Mouse (Mus musculus) MEL (cell line): ENCODE data around the gene Rnf213. TPM values are rescaled to one million over a fixed set of nuclear protein-coding genes. Genes with fewer than 3 reads are reported as not detected.
A peak's percentile ranks its signal among the peaks of the same experiment; 100 is the strongest.

ENCODE experiments used
- DNase-seq: peaks from one replicate; pipeline ENCODE4 v3.0.0; 2011; ENCODE audit warnings: low read depth, low spot score
- H3K27ac ChIP-seq: 2 replicates; pipeline ENCODE4 v1.5.1; 2012; ENCODE audit warnings: low read depth, mild to moderate bottlenecking, control low read depth, low read length, moderate library complexity; ENCODE audit not compliant: control insufficient read depth
- H3K27me3 ChIP-seq, 2 experiments: fragments of 150-350 bp in 1 of 2; sonication (generic) in 1 of 2; 2 replicates each; pipeline ENCODE4 v1.6.1; 2012; ENCODE audit warnings: low read length in 2 of 2, mild to moderate bottlenecking in 2 of 2, improper control_type of control experiment in 1 of 2, moderate library complexity in 1 of 2; ENCODE audit not compliant: insufficient read depth in 2 of 2, control insufficient read depth in 1 of 2
- H3K36me3 ChIP-seq, 2 experiments: 2 replicates each; pipeline ENCODE4 v1.6.1; 2012 to 2014; ENCODE audit warnings: low read length in 2 of 2, improper control_type of control experiment in 1 of 2, inconsistent platforms in 1 of 2, mild to moderate bottlenecking in 1 of 2; ENCODE audit not compliant: insufficient read depth in 2 of 2, control insufficient read depth in 1 of 2
- H3K4me1 ChIP-seq, 2 experiments: fragments of 150-350 bp in 1 of 2; sonication (generic) in 1 of 2; 2 replicates each; pipeline ENCODE4 v1.6.1; 2012; ENCODE audit warnings: low read length in 2 of 2, improper control_type of control experiment in 1 of 2, mild to moderate bottlenecking in 1 of 2; ENCODE audit not compliant: insufficient read depth in 2 of 2, control insufficient read depth in 1 of 2
- H3K4me3 ChIP-seq, 2 experiments: fragments of 150-350 bp in 1 of 2; sonication (generic) in 1 of 2; 2 replicates each; pipeline ENCODE4 v1.5.1; 2012; ENCODE audit warnings: low read depth in 2 of 2, low read length in 2 of 2, mild to moderate bottlenecking in 2 of 2, moderate library complexity in 2 of 2, control low read depth in 1 of 2, improper control_type of control experiment in 1 of 2; ENCODE audit not compliant: control insufficient read depth in 1 of 2, insufficient read depth in 1 of 2
- H3K79me2 ChIP-seq: 2 replicates; pipeline ENCODE4 v1.6.1; 2012; ENCODE audit warnings: mild to moderate bottlenecking, low read length, moderate library complexity; ENCODE audit not compliant: control insufficient read depth, poor library complexity, insufficient read depth
- H3K9ac ChIP-seq: 2 replicates; pipeline ENCODE4 v1.6.1; 2012; ENCODE audit warnings: low read depth, mild to moderate bottlenecking, control low read depth, low read length, moderate library complexity; ENCODE audit not compliant: control insufficient read depth, poor library complexity, severe bottlenecking
- H3K9me3 ChIP-seq: fragments of 150-350 bp; sonication (generic); replicated peaks from 2 replicates; pipeline ENCODE4 v1.6.1; 2012; ENCODE audit warnings: mild to moderate bottlenecking, low read length, improper control_type of control experiment, moderate library complexity; ENCODE audit not compliant: insufficient read depth
- CHD2 ChIP-seq: IDR thresholded peaks from 2 replicates; pipeline ENCODE4 v1.6.1; 2011; ENCODE audit warnings: low read length, improper control_type of control experiment
- CTCF ChIP-seq, 3 experiments: IDR thresholded peaks in 2 of 3; conservative IDR thresholded peaks in 1 of 3; 2 replicates each; pipeline ENCODE4 v1.5.1; 2011 to 2012; ENCODE audit warnings: low read length in 3 of 3, low read depth in 2 of 3, mild to moderate bottlenecking in 2 of 3, improper control_type of control experiment in 1 of 3, inconsistent platforms in 1 of 3, mixed read lengths in 1 of 3, moderate library complexity in 1 of 3; ENCODE audit not compliant: control insufficient read depth in 1 of 3, insufficient read depth in 1 of 3, poor library complexity in 1 of 3, severe bottlenecking in 1 of 3
- E2F4 ChIP-seq: IDR thresholded peaks from 2 replicates; pipeline ENCODE4 v1.6.1; 2011; ENCODE audit warnings: low read depth, low read length, improper control_type of control experiment, borderline replicate concordance
- ELF1 ChIP-seq: IDR thresholded peaks from 2 replicates; pipeline ENCODE4 v1.6.1; 2014; ENCODE audit warnings: low read depth, mild to moderate bottlenecking, inconsistent platforms, low read length, improper control_type of control experiment, moderate library complexity
- EP300 ChIP-seq, 2 experiments: IDR thresholded peaks; 2 replicates each; pipeline ENCODE4 v1.6.1; 2011; ENCODE audit warnings: improper control_type of control experiment in 2 of 2, low read length in 2 of 2, low read depth in 1 of 2, mild to moderate bottlenecking in 1 of 2
- GABPA ChIP-seq: IDR thresholded peaks from 2 replicates; pipeline ENCODE4 v1.6.1; 2012; ENCODE audit warnings: low read depth, mild to moderate bottlenecking, inconsistent platforms, low read length, improper control_type of control experiment, moderate library complexity
- GATA1 ChIP-seq: IDR thresholded peaks from 2 replicates; pipeline ENCODE4 v1.6.1; 2011; ENCODE audit warnings: low read depth, low read length, improper control_type of control experiment
- HCFC1 ChIP-seq: IDR thresholded peaks from 2 replicates; pipeline ENCODE4 v1.6.1; 2012; ENCODE audit warnings: low read depth, mild to moderate bottlenecking, inconsistent platforms, low read length, improper control_type of control experiment, moderate library complexity
- KAT2A ChIP-seq: conservative IDR thresholded peaks from 2 replicates; pipeline ENCODE4 v1.6.1; 2012; ENCODE audit warnings: low read depth, low read length, improper control_type of control experiment, inconsistent platforms
- MEF2A ChIP-seq: IDR thresholded peaks from 2 replicates; pipeline ENCODE4 v1.6.1; 2014; ENCODE audit warnings: low read depth, mild to moderate bottlenecking, inconsistent platforms, low read length, improper control_type of control experiment; ENCODE audit not compliant: poor library complexity, insufficient replicate concordance, severe bottlenecking; ENCODE audit errors: extremely low read depth
- MXI1 ChIP-seq: IDR thresholded peaks from 2 replicates; pipeline ENCODE4 v1.6.1; 2011; ENCODE audit warnings: mild to moderate bottlenecking, low read depth, low read length, improper control_type of control experiment
- MYC ChIP-seq: IDR thresholded peaks from 2 replicates; pipeline ENCODE4 v1.6.1; 2011; ENCODE audit warnings: low read depth, mild to moderate bottlenecking, low read length, improper control_type of control experiment, moderate library complexity
- NELFE ChIP-seq: IDR thresholded peaks from 2 replicates; pipeline ENCODE4 v1.6.1; 2011; ENCODE audit warnings: low read depth, low read length, improper control_type of control experiment
- NRF1 ChIP-seq: IDR thresholded peaks from 2 replicates; pipeline ENCODE4 v1.6.1; 2014; ENCODE audit warnings: low read depth, mild to moderate bottlenecking, inconsistent platforms, low read length, improper control_type of control experiment, moderate library complexity; ENCODE audit not compliant: poor library complexity, insufficient read depth, severe bottlenecking
- POLR2A ChIP-seq, 2 experiments: IDR thresholded peaks; 2 replicates each; pipeline ENCODE4 v1.6.1; 2011 to 2012; ENCODE audit warnings: low read length in 2 of 2, mild to moderate bottlenecking in 2 of 2, control low read depth in 1 of 2, improper control_type of control experiment in 1 of 2, low read depth in 1 of 2, moderate library complexity in 1 of 2; ENCODE audit not compliant: control insufficient read depth in 1 of 2, insufficient read depth in 1 of 2, poor library complexity in 1 of 2
- POLR2AphosphoS2 ChIP-seq: IDR thresholded peaks from 2 replicates; pipeline ENCODE4 v1.6.1; 2011; ENCODE audit warnings: low read length, improper control_type of control experiment
- POLR2AphosphoS5 ChIP-seq: IDR thresholded peaks from 2 replicates; pipeline ENCODE4 v1.6.1; 2012; ENCODE audit warnings: low read depth, borderline replicate concordance, mild to moderate bottlenecking, inconsistent platforms, low read length, moderate library complexity, mixed read lengths
- RAD21 ChIP-seq: IDR thresholded peaks from 2 replicates; pipeline ENCODE4 v1.6.1; 2011; ENCODE audit warnings: mild to moderate bottlenecking, low read depth, low read length, improper control_type of control experiment
- SIN3A ChIP-seq: IDR thresholded peaks from 2 replicates; pipeline ENCODE4 v1.6.1; 2012; ENCODE audit warnings: low read length, improper control_type of control experiment, inconsistent platforms
- TBP ChIP-seq: IDR thresholded peaks from 2 replicates; pipeline ENCODE4 v1.8.0; 2011; ENCODE audit warnings: low read depth, low read length, improper control_type of control experiment
- UBTF ChIP-seq: IDR thresholded peaks from 2 replicates; pipeline ENCODE4 v1.6.1; 2012; ENCODE audit warnings: low read depth, mild to moderate bottlenecking, inconsistent platforms, low read length, improper control_type of control experiment, moderate library complexity, borderline replicate concordance; ENCODE audit not compliant: insufficient read depth
- USF1 ChIP-seq: IDR thresholded peaks from 2 replicates; pipeline ENCODE4 v1.6.1; 2014; ENCODE audit warnings: low read depth, mild to moderate bottlenecking, inconsistent platforms, low read length, improper control_type of control experiment, moderate library complexity
- USF2 ChIP-seq, 2 experiments: IDR thresholded peaks; 2 replicates each; pipeline ENCODE4 v1.6.1; 2011 to 2012; ENCODE audit warnings: improper control_type of control experiment in 2 of 2, low read length in 2 of 2, borderline replicate concordance in 1 of 2, inconsistent platforms in 1 of 2, low read depth in 1 of 2, mild to moderate bottlenecking in 1 of 2; ENCODE audit not compliant: insufficient read depth in 1 of 2
- ZNF384 ChIP-seq: IDR thresholded peaks from 2 replicates; pipeline ENCODE4 v1.6.1; 2012; ENCODE audit warnings: low read depth, mild to moderate bottlenecking, inconsistent platforms, low read length, improper control_type of control experiment
- polyA plus RNA-seq, 2 experiments: library from polyadenylated mRNA; stranded (reverse) in 1 of 2; unstranded in 1 of 2; fragments of >175 nt in 1 of 2; fragments of >200 nt in 1 of 2; gene quantifications; 2 replicates each; pipeline versions ENCODE4 v1.2.1 to v1.2.4; 2012; ENCODE audit warnings: low replicate concordance in 2 of 2, low read depth in 1 of 2; ENCODE audit not compliant: insufficient read length in 2 of 2, insufficient read depth in 1 of 2, missing spikeins in 1 of 2
- total RNA-seq: library from RNA; depleted of rRNA; stranded (reverse); fragments of 300-350 nt; gene quantifications from 2 replicates; pipeline ENCODE4 v1.2.3, GENCODE M21; 2012

The Rnf213 gene
- total and polyA plus RNA-seq, 3 experiments: 10.7 to 11.6 TPM; not detected in 1

- no peaks in the 10 kb centered on the region for H3K79me2 ChIP-seq
- H3K27ac ChIP-seq: no peak overlapping the region
- no peaks in the 10 kb centered on the region for H3K9me3 ChIP-seq
- H3K27me3 ChIP-seq: peaks cover 0 to 5% of the 10 kb centered on the region in 2 experiments; a peak in 1 of 4 replicates
- H3K4me1 ChIP-seq: peaks cover 3 to 10% of the 10 kb centered on the region in 2 experiments; a peak in 3 of 4 replicates
- DNase-seq: no peak
- TF ChIP-seq RAD21 (no peak), MXI1 (no peak), USF1 (no peak), USF2 (IDR thresholded peaks at IDR 0.05; ENCODE audit: borderline replicate concordance in 1 of 2, insufficient read depth in 1 of 2, low read depth in 1 of 2, low read length in 2 of 2) (no peak), NELFE (no peak), CHD2 (no peak), POLR2AphosphoS5 (no peak), GABPA (no peak), HCFC1 (no peak), SIN3A (no peak), MEF2A (no peak), POLR2AphosphoS2 (no peak), GATA1 (no peak), KAT2A (no peak), UBTF (no peak), MYC (no peak), ZNF384 (no peak), POLR2A (IDR thresholded peaks at IDR 0.05; ENCODE audit: control insufficient read depth in 1 of 2, insufficient read depth in 1 of 2, low read depth in 1 of 2, low read length in 2 of 2, poor library complexity in 1 of 2) (no peak), TBP (no peak)
- no peak overlapping the region for H3K9ac ChIP-seq
- peaks cover 0 to 3% of the 10 kb centered on the region in 2 experiments; a peak in 1 of 4 replicates for H3K36me3 ChIP-seq
- H3K4me3 ChIP-seq: no peak overlapping the region
Measured at GRCm38 (mm10) chr11:119382338-119382850, 10.5 kb upstream of the Rnf213 start.

- no peak overlapping the region for H3K4me3 ChIP-seq
Measured at GRCm38 (mm10) chr11:119384904-119385303, 8.0 kb upstream of the Rnf213 start.

More at GRCm38 (mm10) chr11:119384904-119385303, 8.0 kb upstream of the Rnf213 start:
- peak; percentile 60 for DNase-seq
- no peaks in the 10 kb centered on the region for H3K9me3 ChIP-seq
- peaks cover 0 to 3% of the 10 kb centered on the region in 2 experiments; a peak in 1 of 4 replicates for H3K36me3 ChIP-seq
- peaks cover 3 to 14% of the 10 kb centered on the region in 2 experiments; a peak in 3 of 4 replicates for H3K4me1 ChIP-seq
- no peak overlapping the region for H3K9ac ChIP-seq
- no peaks in the 10 kb centered on the region for H3K79me2 ChIP-seq
- 0 out of 2 replicates have a peak, but pooled peaks have one; percentile 9 for TF ChIP-seq ELF1
- TF ChIP-seq EP300 (IDR thresholded peaks at IDR 0.05; ENCODE audit: low read depth in 1 of 2, low read length in 2 of 2): no peak
- no peak for TF ChIP-seq CHD2
- peak; percentile 64; the same call in 1 of the 2 replicates for TF ChIP-seq MEF2A
- TF ChIP-seq NRF1: no peak
- no peak for TF ChIP-seq E2F4
- TF ChIP-seq MXI1: no peak
- TF ChIP-seq CTCF (IDR thresholded peaks at IDR 0.05 in 2 of 3, conservative IDR thresholded peaks at IDR 0.05 in 1 of 3; ENCODE audit: control insufficient read depth in 1 of 3, insufficient read depth in 1 of 3, low read depth in 2 of 3, low read length in 3 of 3, poor library complexity in 1 of 3, severe bottlenecking in 1 of 3): peak in 1 of 3 experiments; percentile 3; a peak in 1 of 6 replicates
- H3K27ac ChIP-seq: no peak overlapping the region
- H3K27me3 ChIP-seq: peaks cover 5 to 11% of the 10 kb centered on the region in 2 experiments
